Comparison of ENCODE assay signal across 11 mouse cellular contexts in genomic region chr17:56023386-56023785, GRCm38 (mm10). TPM values are rescaled to one million over a fixed set of nuclear protein-coding genes. Genes with fewer than 3 reads are reported as not detected.
A peak's percentile ranks its signal among the peaks of the same experiment; 100 is the strongest.
DNase-seq lines count a peak whose midpoint lies in the region; ATAC-seq and TF ChIP-seq lines count a peak whose summit lies in the region.
"Had no signal": no experiment of that assay in that cellular context is flagged by ENCODE, and none has a peak within 500 bp of the region (broad histone marks: within the 10 kb centered on the region; RNA-seq: fewer than 3 reads in every experiment).

No protein-coding gene starts in this region.

- no peak overlapping the region for H3K4me3 ChIP-seq in heart, adult 2 months
- no peak overlapping the region for H3K4me3 ChIP-seq in heart, embryonic 11.5 days (ENCODE audit: low read depth, low read length)
- no peak overlapping the region for H3K4me3 ChIP-seq in liver, embryonic 11.5 days (ENCODE audit: low read depth, low read length)
- H3K4me3 ChIP-seq in stomach, embryonic 16.5 days (replicated peaks; ENCODE audit: low read length) = no peak overlapping the region
- H3K4me3 ChIP-seq: myocyte had no signal

- no peaks in the 10 kb centered on the region for H3K27me3 ChIP-seq in heart, adult 2 months (ENCODE audit: control insufficient read depth, insufficient read depth, low read length)
- no peaks in the 10 kb centered on the region for H3K27me3 ChIP-seq in heart, embryonic 11.5 days (ENCODE audit: control insufficient read depth, insufficient read depth, low read length)
- no peaks in the 10 kb centered on the region for H3K27me3 ChIP-seq in liver, embryonic 11.5 days (replicated peaks; ENCODE audit: control insufficient read depth, insufficient read depth, low read length)
- no peaks in the 10 kb centered on the region for H3K27me3 ChIP-seq in stomach, embryonic 16.5 days (ENCODE audit: control insufficient read depth, insufficient read depth, low read length)

- WGBS in heart, adult 2 months = 36% methylated on average over 5 of the region's 5 CpGs
- WGBS in heart, embryonic 11.5 days (ENCODE audit: insufficient replicate concordance) = 48% methylated on average over 5 of the region's 5 CpGs
- WGBS in liver, embryonic 11.5 days = 48% methylated on average over 5 of the region's 5 CpGs
- WGBS in stomach, embryonic 16.5 days = 65% methylated on average over 5 of the region's 5 CpGs

- DNase-seq in heart, adult 2 months = peak in 1 of 2 experiments; percentile 58
- peak; percentile 41 to 48 for DNase-seq in spleen, postnatal 36 days (ENCODE audit: low spot score in 2 of 2)
- DNase-seq in spleen, postnatal 14 days (ENCODE audit: low spot score in 2 of 2) = no peak
- no peak for DNase-seq in liver, embryonic 11.5 days (ENCODE audit: low spot score)
- no peak for DNase-seq in right cerebral cortex, postnatal 14 days
- DNase-seq in gastrocnemius, postnatal 25 days = no peak
- DNase-seq: thymus, adult 18-20 months had no signal

- intact Hi-C loops in heart, adult 2 months (cut with DNase I) = no loop called here

- peak overlapping the region; percentile 43 for H3K27ac ChIP-seq in heart, adult 2 months
- no peak overlapping the region for H3K27ac ChIP-seq in heart, embryonic 11.5 days (ENCODE audit: low read depth, low read length)
- H3K27ac ChIP-seq in liver, embryonic 11.5 days (ENCODE audit: low read depth, low read length) = no peak overlapping the region
- peak overlapping the region; percentile 64; the same call in 1 of the 2 replicates for H3K27ac ChIP-seq in stomach, embryonic 16.5 days (ENCODE audit: low read length)

- peaks cover 57% of the 10 kb centered on the region for H3K4me1 ChIP-seq in heart, adult 2 months (ENCODE audit: control insufficient read depth, insufficient read depth, low read length)
- peaks cover 49% of the 10 kb centered on the region for H3K4me1 ChIP-seq in heart, embryonic 11.5 days (ENCODE audit: control insufficient read depth, insufficient read depth, low read length)
- peaks cover 22% of the 10 kb centered on the region; the same call in 1 of the 2 replicates for H3K4me1 ChIP-seq in liver, embryonic 11.5 days (replicated peaks; ENCODE audit: control insufficient read depth, insufficient read depth, low read length)
- peaks cover 7% of the 10 kb centered on the region for H3K4me1 ChIP-seq in stomach, embryonic 16.5 days (ENCODE audit: control insufficient read depth, insufficient read depth, low read length)

- H3K36me3 ChIP-seq in heart, adult 2 months (ENCODE audit: control insufficient read depth, insufficient read depth, low read length) = no peaks in the 10 kb centered on the region
- H3K36me3 ChIP-seq in heart, embryonic 11.5 days (ENCODE audit: control insufficient read depth, insufficient read depth, low read length) = peaks cover 9% of the 10 kb centered on the region
- H3K36me3 ChIP-seq in liver, embryonic 11.5 days (ENCODE audit: control insufficient read depth, insufficient read depth, low read length) = peaks cover 15% of the 10 kb centered on the region
- H3K36me3 ChIP-seq in stomach, embryonic 16.5 days (ENCODE audit: control insufficient read depth, insufficient read depth, low read length) = no peaks in the 10 kb centered on the region; the same call in 1 of the 2 replicates

- TF ChIP-seq EP300 in heart, adult 2 months (IDR thresholded peaks at IDR 0.05; ENCODE audit: insufficient read depth, low read depth, low read length) = no peak

- no peak overlapping the region for H3K9ac ChIP-seq in heart, adult 2 months (ENCODE audit: low read depth, low read length)
- no peak overlapping the region for H3K9ac ChIP-seq in heart, embryonic 11.5 days (ENCODE audit: low read depth, low read length)
- no peak overlapping the region for H3K9ac ChIP-seq in liver, embryonic 11.5 days (ENCODE audit: low read depth, low read length)
- no peak overlapping the region for H3K9ac ChIP-seq in stomach, embryonic 16.5 days (ENCODE audit: low read length)

- ATAC-seq in heart, embryonic 11.5 days (replicated peaks; ENCODE audit: insufficient number of reproducible peaks, low FRiP score, low TSS enrichment) = no peak
- ATAC-seq in liver, embryonic 11.5 days (replicated peaks; ENCODE audit: low FRiP score) = 0 out of 2 replicates have a peak, but pooled peaks have one; percentile 10
- ATAC-seq in stomach, embryonic 16.5 days (ENCODE audit: insufficient read depth, low FRiP score) = no peak
- ATAC-seq: forebrain, embryonic 16.5 days had no signal

- TF ChIP-seq POLR2A in heart, adult 2 months (IDR thresholded peaks at IDR 0.05; ENCODE audit: insufficient read depth, low read depth, low read length) = no peak

- no peaks in the 10 kb centered on the region for H3K9me3 ChIP-seq in heart, embryonic 11.5 days (replicated peaks; ENCODE audit: control insufficient read depth, low read length)
- no peaks in the 10 kb centered on the region for H3K9me3 ChIP-seq in liver, embryonic 11.5 days (ENCODE audit: control insufficient read depth, low read length)
- H3K9me3 ChIP-seq in stomach, embryonic 16.5 days (replicated peaks; ENCODE audit: control insufficient read depth, low read length) = no peaks in the 10 kb centered on the region

- H3K79me2 ChIP-seq in heart, adult 2 months (replicated peaks; ENCODE audit: control insufficient read depth, insufficient read depth, low read length) = peaks cover 5% of the 10 kb centered on the region

- TF ChIP-seq CTCF in heart, adult 2 months (IDR thresholded peaks at IDR 0.05) = no peak

- no peak overlapping the region for H3K4me2 ChIP-seq in heart, embryonic 11.5 days
- H3K4me2 ChIP-seq in liver, embryonic 11.5 days = no peak overlapping the region
- H3K4me2 ChIP-seq in stomach, embryonic 16.5 days (ENCODE audit: low read depth, low read length) = no peak overlapping the region

RNA-seq across cellular contexts. Expression of gene Sh3gl1, which starts 13.0 kb away (rescaled TPM):
- 10 to 100 TPM; 13.6 to 14.3 TPM for total RNA-seq in heart, adult 2 months (2021)
- polyA plus RNA-seq in heart, adult 2 months (2012; rRNA removed) = 26.4 and 27.4 TPM in 2 replicates
- 89.9 and 90.6 TPM in 2 replicates for polyA plus RNA-seq in heart, embryonic 11.5 days (2014; fragmentation: Nextera tagmentation; extraction: Ambion mirVana)
- polyA plus RNA-seq in liver, embryonic 11.5 days (2014; fragmentation: Nextera tagmentation; extraction: Ambion mirVana) = 96.4 and 99.1 TPM in 2 replicates
- polyA plus RNA-seq in stomach, embryonic 16.5 days (2015; fragmentation: Nextera tagmentation; extraction: Ambion mirVana) = 145 and 154 TPM in 2 replicates
- total RNA-seq in gastrocnemius, postnatal 25 days (2021) = 10 to 100 TPM; 10.8 to 12.4 TPM

RNA-seq across cellular contexts. Expression of gene Chaf1a, which starts 16.9 kb away (rescaled TPM):
- 1 to 10 TPM in 1 of 2 experiments, under 1 TPM in 1; 0.99 to 1.3 TPM for total RNA-seq in heart, adult 2 months (2021)
- polyA plus RNA-seq in heart, adult 2 months (2012; rRNA removed) = 0.45 and 0.67 TPM in 2 replicates
- polyA plus RNA-seq in heart, embryonic 11.5 days (2014; fragmentation: Nextera tagmentation; extraction: Ambion mirVana) = 13.4 and 13.5 TPM in 2 replicates
- 32.0 and 32.6 TPM in 2 replicates for polyA plus RNA-seq in liver, embryonic 11.5 days (2014; fragmentation: Nextera tagmentation; extraction: Ambion mirVana)
- 16.3 and 17.8 TPM in 2 replicates for polyA plus RNA-seq in stomach, embryonic 16.5 days (2015; fragmentation: Nextera tagmentation; extraction: Ambion mirVana)
- total RNA-seq in gastrocnemius, postnatal 25 days (2021) = 1 to 10 TPM in 1 of 2 experiments, under 1 TPM in 1; 0.79 to 1.3 TPM

RNA-seq across cellular contexts. Expression of gene Mpnd, which starts 17.9 kb away (rescaled TPM):
- total RNA-seq in heart, adult 2 months (2021) = 10 to 100 TPM; 63.1 to 78.9 TPM
- 68.0 and 75.8 TPM in 2 replicates for polyA plus RNA-seq in heart, adult 2 months (2012; rRNA removed)
- 67.6 and 68.3 TPM in 2 replicates for polyA plus RNA-seq in heart, embryonic 11.5 days (2014; fragmentation: Nextera tagmentation; extraction: Ambion mirVana)
- 42.5 and 47.9 TPM in 2 replicates for polyA plus RNA-seq in liver, embryonic 11.5 days (2014; fragmentation: Nextera tagmentation; extraction: Ambion mirVana)
- polyA plus RNA-seq in stomach, embryonic 16.5 days (2015; fragmentation: Nextera tagmentation; extraction: Ambion mirVana) = 52.0 and 60.7 TPM in 2 replicates
- total RNA-seq in gastrocnemius, postnatal 25 days (2021) = 10 to 100 TPM; 43.3 to 44.4 TPM

RNA-seq across cellular contexts. Expression of gene Stap2, which starts 18.0 kb away (rescaled TPM):
- 10 to 100 TPM; 12.2 to 14.8 TPM for total RNA-seq in heart, adult 2 months (2021)
- 28.6 and 30.6 TPM in 2 replicates for polyA plus RNA-seq in heart, adult 2 months (2012; rRNA removed)
- polyA plus RNA-seq in heart, embryonic 11.5 days (2014; fragmentation: Nextera tagmentation; extraction: Ambion mirVana) = 7.2 and 8.1 TPM in 2 replicates
- 3.4 and 3.5 TPM in 2 replicates for polyA plus RNA-seq in liver, embryonic 11.5 days (2014; fragmentation: Nextera tagmentation; extraction: Ambion mirVana)
- 41.2 and 53.7 TPM in 2 replicates for polyA plus RNA-seq in stomach, embryonic 16.5 days (2015; fragmentation: Nextera tagmentation; extraction: Ambion mirVana)
- total RNA-seq in gastrocnemius, postnatal 25 days (2021) = 1 to 10 TPM; 2.6 to 4.9 TPM

RNA-seq across cellular contexts. Expression of gene Fsd1, which starts 37.1 kb away (rescaled TPM):
- under 1 TPM; 0.50 to 0.61 TPM for total RNA-seq in heart, adult 2 months (2021)
- polyA plus RNA-seq in heart, adult 2 months (2012; rRNA removed) = 0.35 and 0.76 TPM in 2 replicates
- polyA plus RNA-seq in heart, embryonic 11.5 days (2014; fragmentation: Nextera tagmentation; extraction: Ambion mirVana) = 5.0 and 5.2 TPM in 2 replicates
- polyA plus RNA-seq in liver, embryonic 11.5 days (2014; fragmentation: Nextera tagmentation; extraction: Ambion mirVana) = 6.4 and 8.8 TPM in 2 replicates
- 9.9 and 13.9 TPM in 2 replicates for polyA plus RNA-seq in stomach, embryonic 16.5 days (2015; fragmentation: Nextera tagmentation; extraction: Ambion mirVana)
- total RNA-seq in gastrocnemius, postnatal 25 days (2021) = not detected

Comparison
In these comparisons a context has a peak if more than half of its experiments do, and no peak if none do; other contexts are left out.
1. DNase-seq: peak in spleen, postnatal 36 days (2 of 2); none in spleen, postnatal 14 days (0 of 2), liver, embryonic 11.5 days (single experiment), right cerebral cortex, postnatal 14 days (single experiment) and gastrocnemius, postnatal 25 days (single experiment).
2. H3K27ac ChIP-seq: peak in heart, adult 2 months (single experiment) and stomach, embryonic 16.5 days (single experiment); none in heart, embryonic 11.5 days (single experiment) and liver, embryonic 11.5 days (single experiment).